In the genomic region with DNA sequence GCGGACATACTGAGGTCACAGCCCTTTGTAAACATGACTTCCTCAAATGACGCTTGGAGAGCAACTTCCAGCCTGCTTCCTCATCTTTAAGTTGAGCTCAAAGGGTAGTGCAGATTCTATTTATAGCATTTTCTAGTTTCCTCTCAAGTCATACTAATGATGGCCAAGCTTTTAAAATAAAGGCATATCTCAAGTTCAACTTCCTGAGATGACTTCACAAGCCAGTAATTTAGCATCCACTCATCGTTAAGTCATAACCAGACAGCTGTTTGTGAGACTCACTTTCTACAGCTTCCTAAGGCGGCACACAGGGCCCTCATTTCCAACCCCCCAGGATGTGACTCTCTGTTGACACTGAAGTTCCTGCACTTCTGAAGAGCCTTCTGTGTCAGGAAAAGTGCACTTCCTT, we compare ENCODE assay signal across 9 mouse cellular contexts.
DNase-seq lines count a peak whose midpoint lies in the region; ATAC-seq lines count a peak whose summit lies in the region.
"Had no signal": no experiment of that assay in that cellular context is flagged by ENCODE, and none has a peak within 500 bp of the region (broad histone marks: within the 10 kb centered on the region; RNA-seq: fewer than 3 reads in every experiment).

No protein-coding gene starts in this region.

- intact Hi-C loops in heart, postnatal 14 days (cut with DNase I) = loop anchor here (5.0 kb wide), 2 partner anchors 51 to 451 kb away; no protein-coding TSS in a partner anchor

- peak; percentile 78 for ATAC-seq in lung, embryonic 16.5 days (ENCODE audit: low read depth)
- no peak for ATAC-seq in activated CD4-positive, CD25-positive, alpha-beta regulatory T cell, adult 4 months

- no peak overlapping the region for H3K9ac ChIP-seq in lung, embryonic 16.5 days (ENCODE audit: low read length)

- no peak overlapping the region for H3K4me3 ChIP-seq in lung, embryonic 16.5 days (ENCODE audit: low read length)
- H3K4me3 ChIP-seq in limb, embryonic 10.5 days = no peak overlapping the region

- no peaks in the 10 kb centered on the region for H3K36me3 ChIP-seq in lung, embryonic 16.5 days (ENCODE audit: control insufficient read depth, insufficient read depth, low read length)
- no peaks in the 10 kb centered on the region for H3K36me3 ChIP-seq in limb, embryonic 10.5 days

- no peak overlapping the region for H3K27ac ChIP-seq in lung, embryonic 16.5 days (ENCODE audit: low read length)
- no peak overlapping the region for H3K27ac ChIP-seq in limb, embryonic 10.5 days

- DNase-seq in adrenal gland, adult (ENCODE audit: inconsistent age in 2 of 2, low spot score in 1 of 2) = peak; percentile 27 to 64
- DNase-seq in adrenal gland, postnatal 4 days (ENCODE audit: low spot score in 2 of 2) = no peak
- DNase-seq in brain, adult 2 months (ENCODE audit: low read depth, low spot score) = peak; percentile 37
- peak; percentile 30 to 42 for DNase-seq in heart, postnatal 14 days
- no peak for DNase-seq in limb, embryonic 10.5 days (ENCODE audit: low spot score)
- DNase-seq in right cerebral cortex, postnatal 10 days (ENCODE audit: low spot score in 2 of 2) = no peak
- DNase-seq: left cerebral cortex, postnatal 4 days had no signal

- H3K27me3 ChIP-seq in lung, embryonic 16.5 days (ENCODE audit: control insufficient read depth, insufficient read depth, low read depth, low read length) = no peaks in the 10 kb centered on the region
- no peaks in the 10 kb centered on the region for H3K27me3 ChIP-seq in limb, embryonic 10.5 days (ENCODE audit: low read depth, poor library complexity, severe bottlenecking)

- peaks cover 6% of the 10 kb centered on the region for H3K4me1 ChIP-seq in lung, embryonic 16.5 days (replicated peaks; ENCODE audit: control insufficient read depth, insufficient read depth, low read length)
- 0 out of 2 replicates have a peak, but pooled peaks cover 4% of the 10 kb centered on the region for H3K4me1 ChIP-seq in limb, embryonic 10.5 days

- H3K9me3 ChIP-seq in lung, embryonic 16.5 days (ENCODE audit: control insufficient read depth, low read length) = no peaks in the 10 kb centered on the region
- H3K9me3 ChIP-seq in limb, embryonic 10.5 days (replicated peaks) = no peaks in the 10 kb centered on the region

- WGBS in lung, embryonic 16.5 days = 29% methylated on average over 4 of the region's 4 CpGs
- 78% methylated on average over 4 of the region's 4 CpGs for WGBS in limb, embryonic 10.5 days

- H3K4me2 ChIP-seq in lung, embryonic 16.5 days (ENCODE audit: low read depth, low read length) = no peak overlapping the region

Comparison
In these comparisons a context has a peak if more than half of its experiments do, and no peak if none do; other contexts are left out.
1. DNase-seq: peak in adrenal gland, adult (2 of 2), brain, adult 2 months (single experiment) and heart, postnatal 14 days (2 of 2); none in adrenal gland, postnatal 4 days (0 of 2), limb, embryonic 10.5 days (single experiment) and right cerebral cortex, postnatal 10 days (0 of 2).